Mouse (Mus musculus) kidney, postnatal 0 days (tissue): ENCODE data around the gene Calu. TPM values are rescaled to one million over a fixed set of nuclear protein-coding genes. Genes with fewer than 3 reads are reported as not detected.

ENCODE experiments used
- ATAC-seq: fragments of 200-750 bp; cut with Nextera tagmentation; replicated peaks from 2 replicates; pipeline ENCODE4 v1.8.0; 2017; ENCODE audit warnings: low read depth, moderate number of reproducible peaks, moderate TSS enrichment, moderate library complexity; ENCODE audit not compliant: low FRiP score
- DNase-seq: peaks from one replicate; pipeline ENCODE4 v3.0.0-alpha.2; 2016; ENCODE audit warnings: low spot score
- H3K27ac ChIP-seq: fragments of 300-500 bp; sonication (generic); 2 replicates; pipeline ENCODE4 v1.5.1; 2014; ENCODE audit warnings: mild to moderate bottlenecking
- H3K27me3 ChIP-seq: fragments of 300-500 bp; sonication (generic); 2 replicates; pipeline ENCODE4 v1.6.1; 2014; ENCODE audit warnings: low read length, mixed read lengths; ENCODE audit not compliant: insufficient read depth
- H3K36me3 ChIP-seq: fragments of 300-500 bp; sonication (generic); 2 replicates; pipeline ENCODE4 v1.6.1; 2014; ENCODE audit warnings: low read length, mixed read lengths; ENCODE audit not compliant: insufficient read depth
- H3K4me1 ChIP-seq: fragments of 300-500 bp; sonication (generic); replicated peaks from 2 replicates; pipeline ENCODE4 v1.6.1; 2014; ENCODE audit warnings: antibody characterized with exemption, low read length, mixed read lengths; ENCODE audit not compliant: insufficient read depth
- H3K4me2 ChIP-seq: fragments of 300-500 bp; sonication (generic); 2 replicates; pipeline ENCODE4 v1.6.1; 2014; ENCODE audit warnings: mild to moderate bottlenecking, low read length, moderate library complexity, mixed read lengths
- H3K4me3 ChIP-seq: fragments of 300-500 bp; sonication (generic); replicated peaks from 2 replicates; pipeline ENCODE4 v1.5.1; 2014; ENCODE audit warnings: low read depth, low read length
- H3K9ac ChIP-seq: fragments of 300-500 bp; sonication (generic); 2 replicates; pipeline ENCODE4 v1.6.1; 2014; ENCODE audit warnings: low read depth, low read length
- H3K9me3 ChIP-seq: fragments of 300-500 bp; sonication (generic); replicated peaks from 2 replicates; pipeline ENCODE4 v1.6.1; 2016; ENCODE audit warnings: low read length, inconsistent platforms, mixed read lengths
- CTCF ChIP-seq: IDR thresholded peaks from 2 replicates; pipeline ENCODE4 v1.5.1; 2016; ENCODE audit warnings: antibody characterized with exemption, low read depth, mild to moderate bottlenecking, moderate library complexity
- WGBS: fragments of 180-500 bp; shearing (Covaris S2); extraction: QIAGEN DNeasy Blood & Tissue Kit; methylation state at CpG from one replicate; pipeline ENCODE4 v1.1.7; 2014; 5-methylcytosine and 5-hydroxymethylcytosine counted together
- polyA plus RNA-seq: library from polyadenylated mRNA; unstranded; fragments of >200 nt; fragmentation: Nextera tagmentation; extraction: Ambion mirVana; gene quantifications from 2 replicates; pipeline ENCODE4 v1.2.1, GENCODE M21; 2015

Gene Calu
- 271 and 306 TPM in 2 replicates for polyA plus RNA-seq

- DNase-seq (peak; percentile 99), ATAC-seq (peak; percentile 100)
- no peak for TF ChIP-seq CTCF
- no peaks in the 10 kb centered on the region for H3K36me3 ChIP-seq
- H3K27me3 ChIP-seq, result no peaks in the 10 kb centered on the region
- WGBS, result under 1% methylated on average over 55 of the region's 55 CpGs
- peak within 1 kb of the TSS; percentile 97 for H3K9ac ChIP-seq
- H3K9me3 ChIP-seq, result no peaks in the 10 kb centered on the region
- peak within 1 kb of the TSS; percentile 98 for H3K4me3 ChIP-seq
- H3K27ac ChIP-seq, result peak within 1 kb of the TSS; percentile 83
- H3K4me1 ChIP-seq, result 0 out of 2 replicates have a peak, but pooled peaks cover 3% of the 10 kb centered on the region
- peak within 1 kb of the TSS; percentile 62 for H3K4me2 ChIP-seq
Measured at GRCm38 (mm10) chr6:29347665-29348370, at the start of gene Calu. Calu (plus strand) TSS chr6:29348069.

DNA sequence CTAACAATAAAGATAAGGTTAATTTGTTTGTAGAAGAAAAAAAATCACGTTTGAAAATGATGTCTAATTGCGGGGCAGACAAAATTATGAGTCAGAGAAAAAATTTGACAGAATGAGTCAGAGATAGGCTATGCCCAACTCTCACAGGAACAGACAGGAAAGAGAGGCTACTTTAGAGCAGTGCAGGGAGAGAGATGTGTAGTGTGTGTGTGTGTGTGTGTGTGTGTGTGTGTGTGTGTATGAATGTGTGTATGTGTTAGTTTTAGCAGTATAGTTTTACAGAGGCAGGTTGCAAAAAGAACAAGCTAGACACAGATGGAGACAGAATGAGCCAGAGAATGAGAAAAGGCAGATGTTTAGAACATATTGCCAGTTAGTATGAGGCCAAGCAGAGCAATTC lies 48.8 kb upstream of the Calu start:
- ATAC-seq, result no peak
- no peaks in the 10 kb centered on the region for H3K36me3 ChIP-seq
- no peak overlapping the region for H3K4me3 ChIP-seq

GRCm38 (mm10) chr6:29303251-29303650 lies 44.6 kb upstream of the Calu start:
- no peak overlapping the region for H3K4me3 ChIP-seq
- H3K36me3 ChIP-seq, result no peaks in the 10 kb centered on the region
- H3K4me1 ChIP-seq, result no peaks in the 10 kb centered on the region
- TF ChIP-seq CTCF, result no peak
- ATAC-seq (no peak), DNase-seq (no peak)
- H3K27ac ChIP-seq, result no peak overlapping the region
- H3K9ac ChIP-seq, result no peak overlapping the region
- H3K27me3 ChIP-seq, result no peaks in the 10 kb centered on the region
- H3K9me3 ChIP-seq, result no peaks in the 10 kb centered on the region
- no peak overlapping the region for H3K4me2 ChIP-seq

More for the DNA sequence above, 48.8 kb upstream of the Calu start:
- H3K27me3 ChIP-seq, result no peaks in the 10 kb centered on the region
- WGBS, result 57% methylated on average over 2 of the region's 2 CpGs
- no peak for DNase-seq
- no peak overlapping the region for H3K27ac ChIP-seq
- H3K9ac ChIP-seq, result no peak overlapping the region
- no peaks in the 10 kb centered on the region for H3K4me1 ChIP-seq
- H3K9me3 ChIP-seq, result no peaks in the 10 kb centered on the region
- H3K4me2 ChIP-seq, result no peak overlapping the region
- no peak for TF ChIP-seq CTCF

DNA sequence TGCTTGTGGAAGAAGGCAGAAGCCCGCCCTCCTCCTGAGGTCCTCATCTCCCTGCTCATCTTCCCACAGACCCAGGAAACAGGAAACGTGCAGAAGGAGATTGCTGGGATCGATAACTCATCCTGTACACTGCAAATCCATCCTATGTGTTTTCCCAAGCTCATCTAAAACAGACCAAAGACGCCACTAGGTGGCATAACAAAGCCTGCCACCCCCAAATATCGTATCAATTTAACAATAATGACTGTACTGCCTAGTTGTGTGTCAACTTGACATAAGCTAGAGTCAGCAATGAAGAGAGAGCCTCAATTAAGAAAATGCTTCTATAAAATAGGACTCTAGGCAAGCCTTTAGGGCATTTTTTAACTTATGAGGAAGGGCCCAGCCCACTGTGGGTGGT lies 44.1 kb upstream of the Calu start:
- DNase-seq (peak; percentile 8), ATAC-seq (no peak)
- Histone ChIP-seq H3K9me3 (no peaks in the 10 kb centered on the region), H3K9ac (no peak overlapping the region), H3K4me1 (no peaks in the 10 kb centered on the region), H3K4me3 (no peak overlapping the region), H3K27ac (no peak overlapping the region), H3K4me2 (no peak overlapping the region), H3K36me3 (no peaks in the 10 kb centered on the region), H3K27me3 (no peaks in the 10 kb centered on the region)
- TF ChIP-seq CTCF, result peak; percentile 45; the same call in 1 of the 2 replicates
- WGBS, result 40% methylated on average over 5 of the region's 5 CpGs

- no peak overlapping the region for H3K4me3 ChIP-seq
- no peaks in the 10 kb centered on the region for H3K4me1 ChIP-seq
- no peaks in the 10 kb centered on the region for H3K36me3 ChIP-seq
- DNase-seq (no peak), ATAC-seq (no peak)
- peak; percentile 27; the same call in 1 of the 2 replicates for TF ChIP-seq CTCF
- H3K27ac ChIP-seq, result no peak overlapping the region
- 90% methylated on average over 4 of the region's 4 CpGs for WGBS
- H3K4me2 ChIP-seq, result no peak overlapping the region
- no peaks in the 10 kb centered on the region for H3K27me3 ChIP-seq
- H3K9me3 ChIP-seq, result no peaks in the 10 kb centered on the region
- H3K9ac ChIP-seq, result no peak overlapping the region
Measured at GRCm38 (mm10) chr6:29305462-29305861, 42.4 kb upstream of the Calu start.

DNA sequence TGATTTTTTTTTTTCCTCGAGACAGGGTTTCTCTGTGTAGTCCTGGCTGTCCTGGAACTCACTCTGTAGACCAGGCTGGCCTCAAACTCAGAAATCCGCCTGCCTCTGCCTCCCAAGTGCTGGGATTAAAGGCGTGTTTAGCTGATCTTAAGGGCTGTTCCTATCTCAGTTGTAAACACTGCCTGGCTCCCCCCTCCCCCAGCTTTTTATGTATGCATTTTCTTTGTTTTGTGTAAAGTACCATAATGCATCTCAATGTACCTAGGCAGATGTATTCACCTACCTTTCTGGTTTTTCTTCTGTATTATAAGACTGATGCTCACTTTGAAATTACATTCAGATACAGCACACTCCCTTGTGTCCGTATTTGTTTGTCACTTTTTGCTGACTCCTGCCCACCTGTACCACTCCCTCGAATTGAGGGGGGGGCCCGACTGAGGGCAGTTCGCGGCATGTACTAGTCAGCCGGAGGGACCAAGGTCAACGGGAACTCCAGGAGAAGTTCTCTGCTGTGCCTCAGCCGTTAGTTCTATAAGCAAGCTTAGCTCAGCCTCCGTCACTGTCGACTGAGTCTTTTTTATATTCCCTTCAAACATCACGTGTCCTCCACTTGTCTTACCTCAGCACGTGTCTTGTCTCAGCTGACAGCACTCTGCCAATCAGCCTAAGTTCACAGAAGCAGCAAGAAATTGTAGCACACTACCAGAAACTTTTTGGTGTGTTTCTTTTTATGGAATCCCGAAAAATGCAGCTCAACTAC lies 38.8 kb upstream of the Calu start:
- no peaks in the 10 kb centered on the region for H3K27me3 ChIP-seq
- no peak overlapping the region for H3K4me2 ChIP-seq
- no peak for DNase-seq
- WGBS, result 92% methylated on average over 16 of the region's 16 CpGs
- no peak overlapping the region for H3K9ac ChIP-seq
- no peak overlapping the region for H3K27ac ChIP-seq
- H3K9me3 ChIP-seq, result no peaks in the 10 kb centered on the region
- no peaks in the 10 kb centered on the region for H3K4me1 ChIP-seq
- ATAC-seq, result no peak
- no peak overlapping the region for H3K4me3 ChIP-seq
- no peak for TF ChIP-seq CTCF
- no peaks in the 10 kb centered on the region for H3K36me3 ChIP-seq
